Mouse (Mus musculus) lung, embryonic 15.5 days (tissue): ENCODE data around the gene Mtrf1l. TPM values are rescaled to one million over a fixed set of nuclear protein-coding genes. Genes with fewer than 3 reads are reported as not detected.

ENCODE experiments used
- ATAC-seq: fragments of 200-750 bp; cut with Nextera tagmentation; 2 replicates; pipeline ENCODE4 v1.8.0; 2017; ENCODE audit warnings: moderate number of reproducible peaks, borderline replicate concordance; ENCODE audit not compliant: low FRiP score, low TSS enrichment; ENCODE audit errors: extremely low read depth
- H3K27ac ChIP-seq: fragments of 300-500 bp; sonication (generic); 2 replicates; pipeline ENCODE4 v1.5.1; 2015; ENCODE audit warnings: moderate library complexity, mild to moderate bottlenecking, inconsistent platforms
- H3K27me3 ChIP-seq: fragments of 300-500 bp; sonication (generic); 2 replicates; pipeline ENCODE4 v1.6.1; 2015; ENCODE audit warnings: inconsistent platforms
- H3K36me3 ChIP-seq: fragments of 300-500 bp; sonication (generic); 2 replicates; pipeline ENCODE4 v1.6.1; 2015; ENCODE audit warnings: inconsistent platforms
- H3K4me1 ChIP-seq: fragments of 300-500 bp; sonication (generic); 2 replicates; pipeline ENCODE4 v1.6.1; 2015; ENCODE audit warnings: inconsistent platforms
- H3K4me2 ChIP-seq: fragments of 300-500 bp; sonication (generic); 2 replicates; pipeline ENCODE4 v1.6.1; 2015; ENCODE audit warnings: inconsistent platforms, mild to moderate bottlenecking, moderate library complexity
- H3K4me3 ChIP-seq: fragments of 300-500 bp; sonication (generic); 2 replicates; pipeline ENCODE4 v1.5.1; 2015; ENCODE audit warnings: mild to moderate bottlenecking, inconsistent platforms
- H3K9ac ChIP-seq: fragments of 300-500 bp; sonication (generic); 2 replicates; pipeline ENCODE4 v1.6.1; 2015; ENCODE audit warnings: inconsistent platforms
- H3K9me3 ChIP-seq: fragments of 300-500 bp; sonication (generic); 2 replicates; pipeline ENCODE4 v1.6.1; 2016; ENCODE audit warnings: inconsistent platforms
- WGBS: fragments of 180-500 bp; shearing (Covaris S2); methylation state at CpG from one replicate; pipeline ENCODE4 v1.1.7; 2015; 5-methylcytosine and 5-hydroxymethylcytosine counted together
- polyA plus RNA-seq: library from polyadenylated mRNA; unstranded; fragments of >200 nt; fragmentation: Nextera tagmentation; extraction: Ambion mirVana; gene quantifications from 2 replicates; pipeline ENCODE4 v1.2.1, GENCODE M21; 2015

Mtrf1l gene
- polyA plus RNA-seq, 1 experiment from 2014 or later: 16.7 TPM

- Histone ChIP-seq H3K27ac (no peak overlapping the region), H3K9me3 (no peaks in the 10 kb centered on the region), H3K4me2 (peak overlapping the region; percentile 80), H3K9ac (peak overlapping the region; percentile 46), H3K36me3 (peaks cover 29% of the 10 kb centered on the region), H3K4me1 (peaks cover 26% of the 10 kb centered on the region), H3K27me3 (no peaks in the 10 kb centered on the region), H3K4me3 (peak overlapping the region; percentile 82)
- WGBS: 0% methylated on average over 1 of the region's 1 CpGs
- ATAC-seq: no peak
These were observed 20.0 kb downstream of the Mtrf1l start for GRCm38 (mm10) chr10:5803739-5804138.

DNA sequence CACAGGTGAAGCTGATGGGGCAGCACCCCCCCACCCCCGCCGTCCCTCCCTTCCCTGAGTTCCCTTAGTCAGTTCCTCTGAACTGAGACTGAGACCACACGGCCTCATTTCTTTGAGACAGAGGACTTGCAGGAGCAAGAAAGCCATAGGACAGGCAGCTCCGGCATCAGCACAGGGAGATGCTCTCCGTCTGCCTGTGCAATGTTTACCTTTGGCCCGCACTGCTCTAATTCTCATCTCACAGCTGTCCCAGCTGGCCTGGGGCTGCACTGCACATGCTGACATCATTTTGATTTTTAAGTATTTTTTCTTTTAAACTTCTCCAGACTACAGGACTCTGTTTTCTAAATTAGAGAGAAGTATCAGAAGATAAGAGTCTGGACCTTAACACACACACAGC lies 20.8 kb downstream of the Mtrf1l start:
- WGBS: 14% methylated on average over 6 of the region's 6 CpGs
- Histone ChIP-seq H3K4me2 (peak overlapping the region; percentile 80), H3K27ac (no peak overlapping the region), H3K27me3 (no peaks in the 10 kb centered on the region), H3K4me3 (peak overlapping the region; percentile 82), H3K9me3 (no peaks in the 10 kb centered on the region), H3K4me1 (peaks cover 26% of the 10 kb centered on the region), H3K9ac (peak overlapping the region; percentile 46), H3K36me3 (peaks cover 38% of the 10 kb centered on the region)
- ATAC-seq: no peak

DNA sequence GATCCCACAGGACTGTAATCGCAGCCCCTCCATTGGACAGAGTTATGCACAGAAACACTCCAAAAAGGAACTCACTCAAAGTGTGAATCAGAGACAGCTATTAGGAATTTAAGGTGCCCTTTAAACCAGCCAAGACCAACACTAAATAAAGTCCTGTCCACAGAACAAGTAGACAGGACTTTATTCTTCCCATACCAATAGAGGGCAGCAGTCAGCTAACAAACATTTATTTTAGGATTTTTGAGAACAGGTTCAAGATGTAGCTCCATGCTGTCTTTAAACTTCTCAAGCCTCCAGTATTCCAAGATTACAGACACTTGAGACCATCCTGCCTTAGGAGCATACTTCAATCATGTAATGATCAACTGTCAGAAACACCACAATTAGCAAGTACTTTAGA lies 23.2 kb downstream of the Mtrf1l start:
- WGBS: 100% methylated on average over 1 of the region's 1 CpGs
- Histone ChIP-seq H3K4me1 (peaks cover 21% of the 10 kb centered on the region), H3K27me3 (no peaks in the 10 kb centered on the region), H3K9me3 (no peaks in the 10 kb centered on the region), H3K36me3 (peaks cover 42% of the 10 kb centered on the region), H3K4me2 (no peak overlapping the region), H3K9ac (no peak overlapping the region), H3K4me3 (no peak overlapping the region), H3K27ac (no peak overlapping the region)
- no peak for ATAC-seq

DNA sequence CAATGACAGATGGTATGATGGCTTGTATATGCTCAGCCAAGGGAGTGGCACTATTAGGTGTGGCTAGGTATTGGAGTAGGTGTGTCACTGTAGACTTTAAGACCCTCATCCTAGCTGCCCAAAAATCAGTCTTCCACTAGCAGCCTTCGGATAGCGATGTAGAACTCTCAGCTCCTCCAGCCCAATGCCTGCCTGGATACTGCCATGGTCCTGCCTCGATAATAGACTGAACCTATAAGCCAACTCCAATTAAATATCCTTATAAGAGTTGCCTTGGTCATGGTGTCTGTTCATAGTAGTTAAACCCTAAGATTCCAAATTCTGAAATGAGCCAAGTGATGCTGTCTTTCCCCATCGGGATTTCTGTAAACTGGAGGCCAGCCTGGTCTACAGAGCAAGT lies 25.6 kb downstream of the Mtrf1l start:
- H3K4me3 ChIP-seq: no peak overlapping the region
- no peak overlapping the region for H3K27ac ChIP-seq
- H3K4me1 ChIP-seq: peaks cover 15% of the 10 kb centered on the region
- no peaks in the 10 kb centered on the region for H3K9me3 ChIP-seq
- no peak overlapping the region for H3K4me2 ChIP-seq
- no peak overlapping the region for H3K9ac ChIP-seq
- WGBS: 76% methylated on average over 4 of the region's 4 CpGs
- H3K36me3 ChIP-seq: peaks cover 42% of the 10 kb centered on the region
- ATAC-seq: no peak
- no peaks in the 10 kb centered on the region for H3K27me3 ChIP-seq

- H3K4me2 ChIP-seq: no peak overlapping the region
- H3K4me1 ChIP-seq: no peaks in the 10 kb centered on the region
- no peaks in the 10 kb centered on the region for H3K9me3 ChIP-seq
- no peaks in the 10 kb centered on the region for H3K36me3 ChIP-seq
- H3K4me3 ChIP-seq: no peak overlapping the region
- no peak overlapping the region for H3K9ac ChIP-seq
- no peak overlapping the region for H3K27ac ChIP-seq
- WGBS: 18% methylated on average over 12 of the region's 12 CpGs
- no peaks in the 10 kb centered on the region for H3K27me3 ChIP-seq
- no peak for ATAC-seq
These were observed 33.1 kb downstream of the Mtrf1l start for GRCm38 (mm10) chr10:5790657-5791056.

- no peak overlapping the region for H3K27ac ChIP-seq
- no peaks in the 10 kb centered on the region for H3K9me3 ChIP-seq
- H3K4me1 ChIP-seq: no peaks in the 10 kb centered on the region
- no peak overlapping the region for H3K4me3 ChIP-seq
- no peak overlapping the region for H3K4me2 ChIP-seq
- no peak overlapping the region for H3K9ac ChIP-seq
- ATAC-seq: no peak
- 14% methylated on average over 4 of the region's 4 CpGs for WGBS
- H3K27me3 ChIP-seq: no peaks in the 10 kb centered on the region
- no peaks in the 10 kb centered on the region for H3K36me3 ChIP-seq
These were observed 36.8 kb downstream of the Mtrf1l start for GRCm38 (mm10) chr10:5786923-5787322.

Other genes starting within 250 kb of the Mtrf1l start
- gene Myct1, start 230.1 kb downstream of the Mtrf1l start, polyA plus RNA-seq: 9.3 and 10.4 TPM in 2 replicates
- 0.50 and 1.0 TPM in 2 replicates for gene Vip, start 184.7 kb downstream of the Mtrf1l start, polyA plus RNA-seq
- 84.3 and 92.5 TPM in 2 replicates for gene Fbxo5, start 18.3 kb downstream of the Mtrf1l start, polyA plus RNA-seq
- 0.54 and 0.92 TPM in 2 replicates for gene Rgs17, start 98.5 kb upstream of the Mtrf1l start, polyA plus RNA-seq